Mouse (Mus musculus) MEL (cell line): Measurements from ENCODE around the gene Efs. TPM values are rescaled to one million over a fixed set of nuclear protein-coding genes. Genes with fewer than 3 reads are reported as not detected.
"Not testable (repeated sequence)": the region's sequence is repeated elsewhere in the genome, so short reads cannot be mapped to it uniquely, and the experiment has no call there.

ENCODE experiments used
- DNase-seq: peaks from one replicate; pipeline ENCODE4 v3.0.0; 2011; ENCODE audit warnings: low read depth, low spot score
- H3K27ac ChIP-seq: 2 replicates; pipeline ENCODE4 v1.5.1; 2012; ENCODE audit warnings: low read depth, mild to moderate bottlenecking, control low read depth, low read length, moderate library complexity; ENCODE audit not compliant: control insufficient read depth
- H3K27me3 ChIP-seq, 2 experiments: fragments of 150-350 bp in 1 of 2; sonication (generic) in 1 of 2; 2 replicates each; pipeline ENCODE4 v1.6.1; 2012; ENCODE audit warnings: low read length in 2 of 2, mild to moderate bottlenecking in 2 of 2, improper control_type of control experiment in 1 of 2, moderate library complexity in 1 of 2; ENCODE audit not compliant: insufficient read depth in 2 of 2, control insufficient read depth in 1 of 2
- H3K36me3 ChIP-seq, 2 experiments: 2 replicates each; pipeline ENCODE4 v1.6.1; 2012 to 2014; ENCODE audit warnings: low read length in 2 of 2, improper control_type of control experiment in 1 of 2, inconsistent platforms in 1 of 2, mild to moderate bottlenecking in 1 of 2; ENCODE audit not compliant: insufficient read depth in 2 of 2, control insufficient read depth in 1 of 2
- H3K4me1 ChIP-seq, 2 experiments: fragments of 150-350 bp in 1 of 2; sonication (generic) in 1 of 2; 2 replicates each; pipeline ENCODE4 v1.6.1; 2012; ENCODE audit warnings: low read length in 2 of 2, improper control_type of control experiment in 1 of 2, mild to moderate bottlenecking in 1 of 2; ENCODE audit not compliant: insufficient read depth in 2 of 2, control insufficient read depth in 1 of 2
- H3K4me3 ChIP-seq, 2 experiments: fragments of 150-350 bp in 1 of 2; sonication (generic) in 1 of 2; 2 replicates each; pipeline ENCODE4 v1.5.1; 2012; ENCODE audit warnings: low read depth in 2 of 2, low read length in 2 of 2, mild to moderate bottlenecking in 2 of 2, moderate library complexity in 2 of 2, control low read depth in 1 of 2, improper control_type of control experiment in 1 of 2; ENCODE audit not compliant: control insufficient read depth in 1 of 2, insufficient read depth in 1 of 2
- H3K79me2 ChIP-seq: 2 replicates; pipeline ENCODE4 v1.6.1; 2012; ENCODE audit warnings: mild to moderate bottlenecking, low read length, moderate library complexity; ENCODE audit not compliant: control insufficient read depth, poor library complexity, insufficient read depth
- H3K9ac ChIP-seq: 2 replicates; pipeline ENCODE4 v1.6.1; 2012; ENCODE audit warnings: low read depth, mild to moderate bottlenecking, control low read depth, low read length, moderate library complexity; ENCODE audit not compliant: control insufficient read depth, poor library complexity, severe bottlenecking
- H3K9me3 ChIP-seq: fragments of 150-350 bp; sonication (generic); replicated peaks from 2 replicates; pipeline ENCODE4 v1.6.1; 2012; ENCODE audit warnings: mild to moderate bottlenecking, low read length, improper control_type of control experiment, moderate library complexity; ENCODE audit not compliant: insufficient read depth
- BHLHE40 ChIP-seq: IDR thresholded peaks from 2 replicates; pipeline ENCODE4 v1.6.1; 2012; ENCODE audit warnings: low read depth, mild to moderate bottlenecking, inconsistent platforms, low read length, improper control_type of control experiment, borderline replicate concordance
- E2F4 ChIP-seq: IDR thresholded peaks from 2 replicates; pipeline ENCODE4 v1.6.1; 2011; ENCODE audit warnings: low read depth, low read length, improper control_type of control experiment, borderline replicate concordance
- EP300 ChIP-seq, 2 experiments: IDR thresholded peaks; 2 replicates each; pipeline ENCODE4 v1.6.1; 2011; ENCODE audit warnings: improper control_type of control experiment in 2 of 2, low read length in 2 of 2, low read depth in 1 of 2, mild to moderate bottlenecking in 1 of 2
- ETS1 ChIP-seq: IDR thresholded peaks from 2 replicates; pipeline ENCODE4 v1.6.1; 2012; ENCODE audit warnings: low read depth, mild to moderate bottlenecking, inconsistent platforms, low read length, improper control_type of control experiment, moderate library complexity
- GABPA ChIP-seq: IDR thresholded peaks from 2 replicates; pipeline ENCODE4 v1.6.1; 2012; ENCODE audit warnings: low read depth, mild to moderate bottlenecking, inconsistent platforms, low read length, improper control_type of control experiment, moderate library complexity
- HCFC1 ChIP-seq: IDR thresholded peaks from 2 replicates; pipeline ENCODE4 v1.6.1; 2012; ENCODE audit warnings: low read depth, mild to moderate bottlenecking, inconsistent platforms, low read length, improper control_type of control experiment, moderate library complexity
- MAFK ChIP-seq: IDR thresholded peaks from 2 replicates; pipeline ENCODE4 v1.6.1; 2011; ENCODE audit warnings: low read depth, mild to moderate bottlenecking, low read length, improper control_type of control experiment, borderline replicate concordance
- MAZ ChIP-seq: IDR thresholded peaks from 2 replicates; pipeline ENCODE4 v1.6.1; 2012; ENCODE audit warnings: low read depth, mild to moderate bottlenecking, inconsistent platforms, low read length, improper control_type of control experiment
- MEF2A ChIP-seq: IDR thresholded peaks from 2 replicates; pipeline ENCODE4 v1.6.1; 2014; ENCODE audit warnings: low read depth, mild to moderate bottlenecking, inconsistent platforms, low read length, improper control_type of control experiment; ENCODE audit not compliant: poor library complexity, insufficient replicate concordance, severe bottlenecking; ENCODE audit errors: extremely low read depth
- MYB ChIP-seq: IDR thresholded peaks from 2 replicates; pipeline ENCODE4 v1.6.1; 2011; ENCODE audit warnings: mild to moderate bottlenecking, low read depth, low read length, improper control_type of control experiment
- MYC ChIP-seq: IDR thresholded peaks from 2 replicates; pipeline ENCODE4 v1.6.1; 2011; ENCODE audit warnings: low read depth, mild to moderate bottlenecking, low read length, improper control_type of control experiment, moderate library complexity
- NELFE ChIP-seq: IDR thresholded peaks from 2 replicates; pipeline ENCODE4 v1.6.1; 2011; ENCODE audit warnings: low read depth, low read length, improper control_type of control experiment
- NRF1 ChIP-seq: IDR thresholded peaks from 2 replicates; pipeline ENCODE4 v1.6.1; 2014; ENCODE audit warnings: low read depth, mild to moderate bottlenecking, inconsistent platforms, low read length, improper control_type of control experiment, moderate library complexity; ENCODE audit not compliant: poor library complexity, insufficient read depth, severe bottlenecking
- POLR2AphosphoS2 ChIP-seq: IDR thresholded peaks from 2 replicates; pipeline ENCODE4 v1.6.1; 2011; ENCODE audit warnings: low read length, improper control_type of control experiment
- TCF12 ChIP-seq: IDR thresholded peaks from 2 replicates; pipeline ENCODE4 v1.6.1; 2014; ENCODE audit warnings: low read depth, mild to moderate bottlenecking, inconsistent platforms, low read length, improper control_type of control experiment, moderate library complexity
- UBTF ChIP-seq: IDR thresholded peaks from 2 replicates; pipeline ENCODE4 v1.6.1; 2012; ENCODE audit warnings: low read depth, mild to moderate bottlenecking, inconsistent platforms, low read length, improper control_type of control experiment, moderate library complexity, borderline replicate concordance; ENCODE audit not compliant: insufficient read depth
- ZC3H11A ChIP-seq: IDR thresholded peaks from 2 replicates; pipeline ENCODE4 v1.6.1; 2012; ENCODE audit warnings: low read depth, mild to moderate bottlenecking, inconsistent platforms, low read length, improper control_type of control experiment
- polyA plus RNA-seq, 2 experiments: library from polyadenylated mRNA; stranded (reverse) in 1 of 2; unstranded in 1 of 2; fragments of >175 nt in 1 of 2; fragments of >200 nt in 1 of 2; gene quantifications; 2 replicates each; pipeline versions ENCODE4 v1.2.1 to v1.2.4; 2012; ENCODE audit warnings: low replicate concordance in 2 of 2, low read depth in 1 of 2; ENCODE audit not compliant: insufficient read length in 2 of 2, insufficient read depth in 1 of 2, missing spikeins in 1 of 2
- total RNA-seq: library from RNA; depleted of rRNA; stranded (reverse); fragments of 300-350 nt; gene quantifications from 2 replicates; pipeline ENCODE4 v1.2.3, GENCODE M21; 2012

Gene Efs
- total and polyA plus RNA-seq, 3 experiments: not detected

DNA sequence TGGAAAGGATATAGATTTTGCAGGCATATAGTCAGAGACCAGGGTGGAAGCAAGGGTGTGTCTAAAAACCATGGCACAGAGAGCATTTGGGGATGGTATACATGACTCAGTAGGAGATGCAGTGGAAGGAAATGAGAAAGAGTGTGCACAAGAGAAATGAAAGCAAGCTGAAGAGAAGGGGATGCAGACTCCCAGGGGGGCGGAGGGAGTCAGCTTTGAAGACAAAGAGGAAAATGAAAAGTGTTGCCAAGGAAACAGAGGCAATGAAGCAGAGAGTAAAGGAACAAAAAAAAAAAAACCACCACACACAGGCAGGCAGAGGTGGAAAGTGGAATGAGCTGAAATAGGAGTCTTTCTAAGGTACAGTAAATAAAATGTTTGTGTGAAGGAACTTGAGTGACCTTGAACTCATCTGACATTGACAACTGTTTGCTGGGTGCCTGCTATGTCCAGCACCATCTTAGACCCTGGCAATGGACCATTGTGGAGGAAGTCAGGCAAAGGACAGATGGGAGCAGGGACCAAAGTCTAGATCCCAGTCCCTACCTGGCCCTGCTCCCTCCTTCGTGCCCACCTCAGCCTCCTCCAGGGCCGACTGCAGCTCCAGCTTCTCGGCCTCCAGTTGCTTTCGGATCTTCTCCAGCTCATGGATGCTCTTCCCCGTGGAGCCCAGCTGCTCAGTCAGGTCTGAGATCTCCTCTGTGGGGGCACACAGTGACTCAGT, 48.3 kb upstream of the Efs start:
- no peaks in the 10 kb centered on the region for H3K9me3 ChIP-seq
- no peak for TF ChIP-seq ZC3H11A
- no peak for TF ChIP-seq GABPA
- no peak for TF ChIP-seq ETS1
- TF ChIP-seq NRF1: no peak
- no peak for TF ChIP-seq UBTF
- TF ChIP-seq MYC: no peak
- no peak for TF ChIP-seq E2F4
- TF ChIP-seq HCFC1: no peak
- no peak for TF ChIP-seq POLR2AphosphoS2
- TF ChIP-seq EP300 (IDR thresholded peaks at IDR 0.05; ENCODE audit: low read depth in 1 of 2, low read length in 2 of 2): no peak
- TF ChIP-seq MYB: no peak
- no peak for TF ChIP-seq MAZ
- no peak for TF ChIP-seq MEF2A
- no peak overlapping the region for H3K9ac ChIP-seq
- no peak for DNase-seq
- H3K36me3 ChIP-seq: no peaks in the 10 kb centered on the region
- no peak overlapping the region for H3K4me3 ChIP-seq
- H3K27ac ChIP-seq: no peak overlapping the region
- no peaks in the 10 kb centered on the region for H3K79me2 ChIP-seq
- no peaks in the 10 kb centered on the region for H3K4me1 ChIP-seq
- H3K27me3 ChIP-seq: peaks cover 7 to 13% of the 10 kb centered on the region in 2 experiments

DNA sequence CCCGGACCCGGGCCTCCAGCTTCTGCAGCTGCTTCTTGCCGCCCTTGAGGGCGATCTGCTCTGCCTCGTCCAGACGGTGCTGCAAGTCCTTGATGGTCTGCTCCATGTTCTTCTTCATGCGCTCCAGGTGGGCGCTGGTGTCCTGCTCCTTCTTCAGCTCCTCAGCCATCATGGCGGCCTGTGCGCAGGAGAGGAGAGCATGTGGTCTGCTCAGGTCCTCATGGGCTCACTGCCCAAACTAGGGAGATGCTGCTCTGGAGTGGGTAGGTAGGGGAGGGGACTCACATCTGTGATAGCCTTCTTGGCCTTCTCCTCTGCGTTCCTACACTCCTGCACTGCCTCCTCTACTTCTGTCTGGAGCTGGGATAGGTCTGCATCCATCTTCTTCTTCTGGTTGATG, 46.9 kb upstream of the Efs start:
- H3K4me1 ChIP-seq, H3K9ac ChIP-seq, H3K27ac ChIP-seq, DNase-seq, H3K36me3 ChIP-seq, H3K79me2 ChIP-seq, H3K9me3 ChIP-seq, H3K4me3 ChIP-seq: not testable (repeated sequence)
- H3K27me3 ChIP-seq: peaks cover 7 to 15% of the 10 kb centered on the region in 2 experiments

DNA sequence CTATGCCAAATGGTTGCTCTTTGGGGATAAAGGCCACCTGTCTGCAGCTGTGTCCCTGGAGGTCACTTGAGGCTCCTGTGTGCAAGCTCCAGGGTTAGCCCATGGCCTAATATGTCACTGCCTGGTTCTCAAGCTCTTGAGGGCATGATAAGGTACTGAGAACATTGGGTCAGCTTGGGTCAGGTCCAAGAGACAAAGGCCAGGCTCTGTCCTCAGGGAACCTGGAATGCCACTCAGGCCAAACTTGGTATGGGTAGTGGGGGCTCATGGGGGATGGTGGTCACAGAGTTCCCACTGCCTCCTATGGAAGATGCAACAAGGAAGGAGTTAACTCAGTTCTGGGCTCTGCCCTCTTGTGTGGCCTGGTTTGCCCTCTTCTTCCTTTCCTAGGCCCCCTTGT, 42.4 kb upstream of the Efs start:
- Histone ChIP-seq H3K27me3 (peaks cover 0 to 9% of the 10 kb centered on the region in 2 experiments; a peak in 3 of 4 replicates), H3K4me3 (no peak overlapping the region), H3K79me2 (no peaks in the 10 kb centered on the region)

More for the DNA sequence above, 42.4 kb upstream of the Efs start:
- no peak for DNase-seq
- Histone ChIP-seq H3K27ac (no peak overlapping the region), H3K9me3 (no peaks in the 10 kb centered on the region), H3K9ac (no peak overlapping the region), H3K4me1 (no peaks in the 10 kb centered on the region), H3K36me3 (no peaks in the 10 kb centered on the region)
- TF ChIP-seq MAFK (no peak), NELFE (no peak), ETS1 (no peak), TCF12 (no peak), BHLHE40 (no peak)
